Mouse (Mus musculus) stomach, postnatal 0 days (tissue): ENCODE results near the gene Fcrlb.

Source experiments
- CTCF ChIP-seq: IDR thresholded peaks from 2 replicates; pipeline ENCODE4 v1.5.1; 2016; ENCODE audit warnings: antibody characterized with exemption, low read depth, mild to moderate bottlenecking, moderate library complexity
- EP300 ChIP-seq: optimal IDR thresholded peaks from 2 replicates; pipeline ENCODE3; 2016; ENCODE audit warnings: antibody characterized with exemption

- TF ChIP-seq CTCF (no peak), EP300 (no peak)
Observed at GRCm38 (mm10) chr1:170857369-170857768, 55.4 kb downstream of the Fcrlb start.
